Mouse (Mus musculus): ENCODE data around the gene Arpc3. TPM values are rescaled to one million over a fixed set of nuclear protein-coding genes. Genes with fewer than 3 reads are reported as not detected.
A peak's percentile ranks its signal among the peaks of the same experiment; 100 is the strongest.
"Not testable (repeated sequence)": the region's sequence is repeated elsewhere in the genome, so short reads cannot be mapped to it uniquely, and the experiment has no call there.

The Arpc3 gene
- polyA plus RNA-seq, 1 experiment from 2014 or later, result 161 TPM

GRCm38 (mm10) chr5:122403362-122403761 is 11.7 kb downstream of the Arpc3 start:
- Histone ChIP-seq H3K4me2 (ENCODE audit: low read depth, low read length) (no peak overlapping the region), H3K9me3 (ENCODE audit: control insufficient read depth, low read length) (no peaks in the 10 kb centered on the region), H3K4me1 (ENCODE audit: control insufficient read depth, insufficient read depth, low read length) (no peaks in the 10 kb centered on the region), H3K27ac (ENCODE audit: low read length) (no peak overlapping the region), H3K9ac (ENCODE audit: low read depth, low read length) (no peak overlapping the region), H3K4me3 (ENCODE audit: low read length) (no peak overlapping the region), H3K27me3 (replicated peaks; ENCODE audit: control insufficient read depth, insufficient read depth, low read length) (no peaks in the 10 kb centered on the region), H3K36me3 (ENCODE audit: control insufficient read depth, insufficient read depth, low read length) (peaks cover 12% of the 10 kb centered on the region)
- WGBS, result 90% methylated on average over 12 of the region's 12 CpGs
- no peak for ATAC-seq

DNA sequence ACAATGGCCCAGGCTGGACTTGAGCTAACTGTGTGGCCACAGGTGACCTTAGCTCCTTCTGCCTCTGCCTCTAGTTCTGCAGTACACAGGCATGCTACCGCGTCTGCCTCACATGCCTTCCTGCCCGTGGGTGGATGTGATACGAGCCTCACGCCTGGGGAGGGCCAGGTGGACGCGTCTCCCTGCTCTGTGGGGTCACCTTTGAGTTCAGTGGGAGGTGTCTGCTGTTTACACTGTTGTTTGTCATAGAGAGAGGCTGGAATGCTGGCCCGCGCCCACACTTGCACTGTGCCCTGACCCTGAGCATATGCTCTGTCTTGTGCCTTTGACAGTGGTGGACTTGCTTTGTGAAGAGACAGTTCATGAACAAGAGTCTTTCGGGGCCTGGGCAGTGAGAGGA is 13.9 kb downstream of the Arpc3 start:
- H3K4me3 ChIP-seq (ENCODE audit: low read length), result no peak overlapping the region
- no peak overlapping the region for H3K4me2 ChIP-seq (ENCODE audit: low read depth, low read length)
- H3K27me3 ChIP-seq (replicated peaks; ENCODE audit: control insufficient read depth, insufficient read depth, low read length), result no peaks in the 10 kb centered on the region
- 92% methylated on average over 10 of the region's 10 CpGs for WGBS
- no peak overlapping the region for H3K27ac ChIP-seq (ENCODE audit: low read length)
- H3K36me3 ChIP-seq (ENCODE audit: control insufficient read depth, insufficient read depth, low read length), result peaks cover 14% of the 10 kb centered on the region
- H3K9me3 ChIP-seq (ENCODE audit: control insufficient read depth, low read length), result no peaks in the 10 kb centered on the region
- no peak overlapping the region for H3K9ac ChIP-seq (ENCODE audit: low read depth, low read length)
- H3K4me1 ChIP-seq (ENCODE audit: control insufficient read depth, insufficient read depth, low read length), result no peaks in the 10 kb centered on the region
- ATAC-seq, result no peak

DNA sequence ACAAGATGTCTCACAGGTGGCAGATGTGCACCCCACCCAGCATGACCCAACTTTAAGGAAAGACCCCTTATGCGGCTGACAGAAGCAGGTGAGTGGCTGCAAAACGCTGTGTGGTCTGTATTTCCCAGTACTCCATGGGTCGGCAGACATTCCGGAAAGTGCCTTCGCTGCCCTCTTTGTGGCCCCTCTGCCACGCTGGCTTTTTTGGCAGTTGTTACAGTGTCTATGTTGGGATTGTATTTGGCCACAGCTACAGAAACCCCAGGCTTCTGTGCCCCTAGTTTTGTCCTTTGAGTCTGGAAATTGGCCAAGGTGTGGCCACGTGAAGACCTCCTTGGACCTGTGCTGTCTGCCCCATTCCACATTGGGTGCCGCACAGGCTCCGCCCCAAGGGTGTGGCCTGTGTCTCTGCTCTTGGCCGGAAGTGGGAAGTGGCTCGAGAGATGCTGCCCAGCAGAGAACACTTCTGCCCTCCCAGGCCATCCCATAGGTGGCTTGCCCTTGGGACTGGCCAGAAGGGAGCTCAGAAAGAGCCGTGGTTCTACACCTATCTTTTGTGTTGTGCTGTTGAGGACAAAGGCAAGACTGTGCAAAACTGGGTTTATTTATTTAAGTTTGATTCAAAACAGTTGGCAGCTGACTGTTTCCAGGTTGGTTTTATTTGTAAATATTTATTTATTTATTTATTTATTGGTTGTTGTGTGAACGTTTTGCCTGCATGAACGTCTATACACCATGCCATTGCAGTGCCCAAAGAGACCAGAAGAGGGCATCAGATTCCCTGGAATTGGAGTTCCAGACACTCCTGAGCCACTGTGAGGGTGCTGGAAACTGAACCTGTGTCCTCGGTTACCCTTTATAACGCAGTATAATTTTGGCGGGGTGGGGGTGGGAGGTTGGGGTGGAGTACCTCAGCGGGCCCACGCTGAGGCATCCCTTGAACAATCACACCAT is 18.3 kb downstream of the Arpc3 start:
- Histone ChIP-seq H3K4me1 (ENCODE audit: control insufficient read depth, insufficient read depth, low read length) (0 out of 2 replicates have a peak, but pooled peaks cover 3% of the 10 kb centered on the region), H3K27me3 (replicated peaks; ENCODE audit: control insufficient read depth, insufficient read depth, low read length) (no peaks in the 10 kb centered on the region), H3K9me3 (ENCODE audit: control insufficient read depth, low read length) (no peaks in the 10 kb centered on the region), H3K4me2 (ENCODE audit: low read depth, low read length) (no peak overlapping the region), H3K9ac (ENCODE audit: low read depth, low read length) (no peak overlapping the region), H3K4me3 (ENCODE audit: low read length) (no peak overlapping the region), H3K27ac (ENCODE audit: low read length) (no peak overlapping the region), H3K36me3 (ENCODE audit: control insufficient read depth, insufficient read depth, low read length) (peaks cover 8% of the 10 kb centered on the region; the same call in 1 of the 2 replicates)
- no peak for ATAC-seq
- WGBS, result 88% methylated on average over 19 of the region's 19 CpGs

- Histone ChIP-seq H3K9me3 (ENCODE audit: control insufficient read depth, low read length) (no peaks in the 10 kb centered on the region), H3K4me1 (ENCODE audit: control insufficient read depth, insufficient read depth, low read length) (0 out of 2 replicates have a peak, but pooled peaks cover 3% of the 10 kb centered on the region), H3K4me3 (ENCODE audit: low read length) (no peak overlapping the region), H3K36me3 (ENCODE audit: control insufficient read depth, insufficient read depth, low read length) (peaks cover 5% of the 10 kb centered on the region; the same call in 1 of the 2 replicates), H3K4me2 (ENCODE audit: low read depth, low read length) (no peak overlapping the region), H3K27me3 (replicated peaks; ENCODE audit: control insufficient read depth, insufficient read depth, low read length) (no peaks in the 10 kb centered on the region), H3K9ac (ENCODE audit: low read depth, low read length) (no peak overlapping the region), H3K27ac (ENCODE audit: low read length) (no peak overlapping the region)
- WGBS, result 66% methylated on average over 5 of the region's 5 CpGs
- ATAC-seq, result no peak
Measured at GRCm38 (mm10) chr5:122411892-122412291, 20.2 kb downstream of the Arpc3 start.

GRCm38 (mm10) chr5:122412826-122413225 is 21.1 kb downstream of the Arpc3 start:
- 0 out of 2 replicates have a peak, but pooled peaks cover 3% of the 10 kb centered on the region for H3K36me3 ChIP-seq (ENCODE audit: control insufficient read depth, insufficient read depth, low read length)
- no peak overlapping the region for H3K27ac ChIP-seq (ENCODE audit: low read length)
- H3K27me3 ChIP-seq (replicated peaks; ENCODE audit: control insufficient read depth, insufficient read depth, low read length), result no peaks in the 10 kb centered on the region
- no peaks in the 10 kb centered on the region for H3K9me3 ChIP-seq (ENCODE audit: control insufficient read depth, low read length)
- no peak overlapping the region for H3K4me2 ChIP-seq (ENCODE audit: low read depth, low read length)
- 40% methylated on average over 6 of the region's 6 CpGs for WGBS
- no peak for ATAC-seq
- 0 out of 2 replicates have a peak, but pooled peaks cover 3% of the 10 kb centered on the region for H3K4me1 ChIP-seq (ENCODE audit: control insufficient read depth, insufficient read depth, low read length)
- H3K4me3 ChIP-seq (ENCODE audit: low read length), result no peak overlapping the region
- H3K9ac ChIP-seq (ENCODE audit: low read depth, low read length), result no peak overlapping the region

DNA sequence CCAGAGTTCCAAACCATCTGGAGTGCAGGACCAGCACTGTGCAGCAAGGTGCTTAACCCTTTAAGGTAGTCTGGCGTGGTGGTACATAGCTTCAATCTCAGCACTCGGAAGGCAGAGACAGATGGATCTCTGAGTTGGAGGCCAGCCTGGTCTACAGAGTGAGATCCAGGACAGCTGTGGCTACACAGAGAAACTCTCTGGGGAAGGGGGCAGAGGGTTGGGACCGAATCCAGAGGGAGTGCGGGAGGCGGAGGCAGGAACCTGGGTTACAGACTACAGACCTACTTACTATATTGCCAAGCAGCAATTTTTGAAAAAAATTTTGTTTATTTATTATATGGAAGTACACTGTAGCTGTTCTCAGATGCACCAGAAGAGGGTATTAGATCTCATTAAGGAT is 22.7 kb downstream of the Arpc3 start:
- no peak for ATAC-seq
- Histone ChIP-seq H3K36me3 (ENCODE audit: control insufficient read depth, insufficient read depth, low read length) (0 out of 2 replicates have a peak, but pooled peaks cover 3% of the 10 kb centered on the region), H3K9me3 (ENCODE audit: control insufficient read depth, low read length) (no peaks in the 10 kb centered on the region), H3K27ac (ENCODE audit: low read length) (no peak overlapping the region), H3K4me1 (ENCODE audit: control insufficient read depth, insufficient read depth, low read length) (0 out of 2 replicates have a peak, but pooled peaks cover 3% of the 10 kb centered on the region), H3K4me3 (ENCODE audit: low read length) (no peak overlapping the region), H3K9ac (ENCODE audit: low read depth, low read length) (no peak overlapping the region), H3K4me2 (ENCODE audit: low read depth, low read length) (no peak overlapping the region), H3K27me3 (replicated peaks; ENCODE audit: control insufficient read depth, insufficient read depth, low read length) (no peaks in the 10 kb centered on the region)
- WGBS, result 85% methylated on average over 5 of the region's 5 CpGs

DNA sequence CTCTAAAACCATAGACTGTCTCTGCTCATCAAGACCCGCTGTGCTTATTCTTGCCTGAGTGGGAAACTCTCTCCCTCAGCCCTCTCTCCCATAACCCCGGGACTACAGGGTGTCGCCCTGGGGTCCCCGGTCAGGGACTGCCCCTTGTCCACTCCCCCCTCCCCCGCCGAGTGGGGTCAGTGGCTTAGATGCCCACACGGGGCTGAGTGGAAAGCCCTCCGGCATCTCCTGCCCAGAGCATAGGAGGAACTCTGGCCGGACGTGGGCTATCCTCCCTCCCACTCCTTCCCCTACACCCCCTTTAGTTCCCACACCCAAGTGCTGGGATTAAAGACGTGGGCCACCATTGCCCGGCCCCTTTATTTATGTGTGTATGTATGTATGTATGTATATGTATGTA is 23.8 kb downstream of the Arpc3 start:
- H3K4me2 ChIP-seq (ENCODE audit: low read depth, low read length), result no peak overlapping the region
- no peaks in the 10 kb centered on the region for H3K27me3 ChIP-seq (replicated peaks; ENCODE audit: control insufficient read depth, insufficient read depth, low read length)
- 89% methylated on average over 12 of the region's 12 CpGs for WGBS
- H3K9me3 ChIP-seq (ENCODE audit: control insufficient read depth, low read length), result no peaks in the 10 kb centered on the region
- H3K4me3 ChIP-seq (ENCODE audit: low read length), result no peak overlapping the region
- no peak overlapping the region for H3K9ac ChIP-seq (ENCODE audit: low read depth, low read length)
- 0 out of 2 replicates have a peak, but pooled peaks cover 3% of the 10 kb centered on the region for H3K4me1 ChIP-seq (ENCODE audit: control insufficient read depth, insufficient read depth, low read length)
- H3K27ac ChIP-seq (ENCODE audit: low read length), result no peak overlapping the region
- no peak for ATAC-seq
- no peaks in the 10 kb centered on the region for H3K36me3 ChIP-seq (ENCODE audit: control insufficient read depth, insufficient read depth, low read length)

GRCm38 (mm10) chr5:122420676-122421075 is 29.0 kb downstream of the Arpc3 start:
- WGBS, result 52% methylated on average over 4 of the region's 4 CpGs
- H3K4me3 ChIP-seq (ENCODE audit: low read length); H3K9ac ChIP-seq (ENCODE audit: low read depth, low read length); H3K36me3 ChIP-seq (ENCODE audit: control insufficient read depth, insufficient read depth, low read length); H3K27me3 ChIP-seq (replicated peaks; ENCODE audit: control insufficient read depth, insufficient read depth, low read length); H3K4me2 ChIP-seq (ENCODE audit: low read depth, low read length); H3K9me3 ChIP-seq (ENCODE audit: control insufficient read depth, low read length); H3K27ac ChIP-seq (ENCODE audit: low read length): not testable (repeated sequence)
- H3K4me1 ChIP-seq (ENCODE audit: control insufficient read depth, insufficient read depth, low read length), result peaks cover 15% of the 10 kb centered on the region
- ATAC-seq, result peak; percentile 32

DNA sequence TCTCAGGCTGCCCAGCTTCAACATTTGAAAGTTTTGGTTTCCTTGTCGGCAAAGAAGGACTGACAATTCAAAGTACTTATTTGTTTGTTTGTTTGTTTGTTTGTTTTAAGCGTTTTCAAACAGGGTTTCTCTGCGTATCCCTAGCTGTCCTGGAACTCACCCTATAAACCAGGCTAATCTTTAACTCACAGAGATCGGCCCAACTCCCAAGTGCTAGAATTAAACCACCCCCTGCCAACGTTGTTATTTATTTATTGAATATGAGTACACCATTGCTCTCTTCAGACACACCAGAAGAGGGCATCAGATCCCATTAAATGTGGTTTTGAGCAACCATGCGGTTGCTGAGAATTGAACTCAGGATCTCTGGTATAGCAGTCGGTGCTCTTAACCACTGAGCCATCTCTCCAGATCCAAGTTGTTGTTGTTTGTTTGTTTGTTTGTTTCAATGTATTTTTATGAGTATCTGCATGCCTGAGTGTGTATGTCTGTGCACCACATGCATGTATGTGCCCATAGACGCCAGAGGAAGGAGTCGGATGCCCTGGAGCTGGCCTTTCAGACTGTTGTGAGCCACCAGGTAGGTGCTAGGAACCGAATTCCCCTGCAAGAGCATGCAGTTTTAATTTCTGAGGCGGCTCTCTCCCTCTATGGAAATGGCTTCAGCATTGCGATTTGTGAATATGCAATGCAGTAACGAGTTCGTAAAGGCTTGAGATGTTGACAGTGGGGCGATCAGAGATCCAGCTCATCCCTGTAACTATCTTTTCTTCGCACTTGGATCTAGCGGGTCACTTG is 29.8 kb downstream of the Arpc3 start, which contains the start of gene Anapc7:
TSS of gene Anapc7 (plus strand) at position 423 of the 798 bp plus-strand sequence.
- Histone ChIP-seq H3K27ac (ENCODE audit: low read length) (peak within 1 kb of the TSS; percentile 87), H3K4me1 (ENCODE audit: control insufficient read depth, insufficient read depth, low read length) (peaks cover 15% of the 10 kb centered on the region), H3K9ac (ENCODE audit: low read depth, low read length) (peak within 1 kb of the TSS; percentile 99), H3K9me3 (ENCODE audit: control insufficient read depth, low read length) (no peaks in the 10 kb centered on the region), H3K4me2 (ENCODE audit: low read depth, low read length) (peak within 1 kb of the TSS; percentile 86), H3K4me3 (ENCODE audit: low read length) (peak within 1 kb of the TSS; percentile 97), H3K27me3 (replicated peaks; ENCODE audit: control insufficient read depth, insufficient read depth, low read length) (no peaks in the 10 kb centered on the region), H3K36me3 (ENCODE audit: control insufficient read depth, insufficient read depth, low read length) (no peaks in the 10 kb centered on the region)
- 18% methylated on average over 17 of the region's 17 CpGs for WGBS
- peak; percentile 17 for ATAC-seq

Measured in intestine, embryonic 16.5 days (tissue).